Mouse (Mus musculus) heart, postnatal 10 days (tissue): ENCODE data around the gene Med12l. TPM values are rescaled to one million over a fixed set of nuclear protein-coding genes. Genes with fewer than 3 reads are reported as not detected.
A peak's percentile ranks its signal among the peaks of the same experiment; 100 is the strongest.

Experiments
- DNase-seq, 2 experiments: peaks; one replicate each; pipeline ENCODE4 v3.0.0; 2021
- intact Hi-C: fragments of 180-260 bp; cut with DNase I; formaldehyde crosslinking; loops from one replicate; pipeline ENCODE4 v1.15.1; 2025
- total RNA-seq, 2 experiments: library from RNA; stranded (reverse); gene quantifications; 2 replicates each; pipeline ENCODE4 v1.2.3; 2021

Gene Med12l
- total RNA-seq, 2 experiments from 2014 or later, result 9.4 to 10.1 TPM

DNA sequence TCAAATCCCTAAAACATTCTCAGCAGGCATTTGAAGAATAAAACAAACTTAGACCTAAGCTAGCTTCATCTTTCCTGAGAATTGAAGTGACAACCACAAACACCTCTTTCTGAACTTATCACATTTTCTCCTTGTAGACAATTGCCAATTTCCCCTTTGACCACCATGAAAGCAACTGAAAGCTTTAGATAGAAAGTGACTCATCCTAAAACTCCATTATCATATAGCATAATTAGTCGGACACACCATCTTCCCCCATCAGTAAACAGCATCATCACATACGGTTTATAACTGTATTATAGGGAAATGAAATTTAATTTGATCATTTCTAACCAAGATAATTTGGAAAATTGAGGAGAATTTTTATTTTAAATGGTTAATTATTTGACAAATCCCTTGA, 216.7 kb downstream of the Med12l start:
- no peak for DNase-seq
- intact Hi-C loops, result no loop called here

- intact Hi-C loops, result no loop called here
- DNase-seq, result no peak
These were observed 219.8 kb downstream of the Med12l start for GRCm38 (mm10) chr3:59225411-59225810.

- no peak for DNase-seq
- intact Hi-C loops, result no loop called here
These were observed 222.1 kb downstream of the Med12l start for GRCm38 (mm10) chr3:59227696-59228095.

- intact Hi-C loops, result no loop called here
- peak; percentile 58 to 61 for DNase-seq
These were observed 223.3 kb downstream of the Med12l start for GRCm38 (mm10) chr3:59228730-59229551.

DNA sequence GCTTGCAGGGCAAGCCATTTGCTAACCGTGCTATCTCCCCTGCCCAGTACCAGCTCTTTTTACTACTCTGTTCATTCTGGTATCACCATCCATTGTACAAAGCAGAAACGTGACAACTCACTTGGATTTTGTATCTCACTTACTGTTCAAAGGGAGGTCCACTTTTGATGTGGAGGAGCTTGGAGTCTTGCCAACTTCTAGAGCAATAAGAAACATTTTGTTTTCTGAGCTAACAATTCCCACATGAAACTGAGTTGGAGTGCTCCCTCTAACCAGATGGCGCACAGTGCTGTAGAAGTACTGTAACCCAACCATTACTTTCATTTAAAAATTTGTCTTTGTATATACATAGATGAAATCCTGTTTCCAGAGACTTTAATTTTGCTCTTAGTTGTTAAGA, 225.3 kb downstream of the Med12l start:
- intact Hi-C loops, result no loop called here
- DNase-seq, result no peak

DNA sequence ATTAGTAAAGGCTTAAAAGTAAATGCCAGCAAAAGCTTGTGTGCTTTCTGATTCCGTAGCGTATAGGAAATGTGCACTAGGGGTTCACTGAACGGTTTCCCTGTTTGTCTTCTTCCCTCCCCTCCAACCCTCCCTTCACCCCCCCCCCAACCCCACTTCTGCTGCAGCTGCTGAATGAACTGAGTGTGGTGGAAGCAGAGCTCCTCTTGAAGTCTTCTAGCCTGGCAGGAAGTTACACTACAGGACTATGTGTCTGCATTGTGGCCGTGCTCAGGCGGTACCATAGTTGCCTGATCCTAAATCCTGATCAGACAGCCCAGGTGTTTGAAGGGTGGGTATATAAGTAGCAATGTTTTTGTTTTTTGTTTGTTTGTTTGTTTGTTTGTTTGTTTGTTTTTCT, 229.3 kb downstream of the Med12l start:
- intact Hi-C loops, result no loop called here
- no peak for DNase-seq

- peak; percentile 29 to 55 for DNase-seq
- intact Hi-C loops, result no loop called here
These were observed 237.8 kb downstream of the Med12l start for GRCm38 (mm10) chr3:59243384-59243783.

DNA sequence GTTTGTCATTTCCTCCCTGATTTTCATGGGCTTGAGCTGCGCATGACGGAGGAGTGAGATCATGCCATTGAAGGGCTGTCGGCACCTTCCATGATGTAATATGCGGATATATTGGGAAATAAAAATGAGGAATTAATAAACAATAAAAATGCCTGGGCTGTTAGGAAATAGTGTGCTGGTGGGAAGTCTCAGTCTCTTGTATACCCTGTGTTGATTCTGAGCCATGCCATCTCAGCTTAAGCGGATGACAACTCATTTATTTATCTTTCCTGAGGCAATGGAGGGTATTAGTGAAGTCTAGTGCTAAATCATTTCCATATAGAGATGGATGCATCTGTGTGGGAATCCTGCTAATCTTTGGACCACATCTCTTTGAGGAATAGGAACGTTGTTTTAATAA, 242.4 kb downstream of the Med12l start:
- intact Hi-C loops, result no loop called here

GRCm38 (mm10) chr3:59250454-59250853, 244.8 kb downstream of the Med12l start:
- no peak for DNase-seq
- intact Hi-C loops, result no loop called here

More for the DNA sequence above, 242.4 kb downstream of the Med12l start:
- DNase-seq, result no peak

GRCm38 (mm10) chr3:59257740-59258664, 252.4 kb downstream of the Med12l start:
- DNase-seq, result peak in 1 of 2 experiments; percentile 12
- intact Hi-C loops, result no loop called here

DNA sequence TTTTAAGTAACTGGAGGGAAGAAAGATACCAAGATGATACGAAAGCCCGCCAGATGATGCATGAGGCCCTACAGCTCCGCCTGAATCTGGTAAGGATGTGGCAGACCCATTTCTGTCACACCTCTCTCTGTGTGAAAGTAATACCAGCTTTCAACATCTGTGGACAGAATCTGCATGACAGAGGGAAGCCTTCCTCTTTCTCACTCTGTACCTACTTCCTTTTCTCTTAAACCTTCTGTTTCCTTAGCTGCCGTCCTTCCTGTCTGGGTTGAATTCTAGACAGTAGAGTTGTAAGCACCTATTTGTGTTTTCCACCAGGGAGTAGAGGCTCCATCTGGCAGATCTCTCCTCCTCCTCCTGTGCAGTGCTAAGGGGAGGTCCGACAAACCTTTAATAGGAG, 255.1 kb downstream of the Med12l start:
- no peak for DNase-seq
- intact Hi-C loops, result no loop called here

DNA sequence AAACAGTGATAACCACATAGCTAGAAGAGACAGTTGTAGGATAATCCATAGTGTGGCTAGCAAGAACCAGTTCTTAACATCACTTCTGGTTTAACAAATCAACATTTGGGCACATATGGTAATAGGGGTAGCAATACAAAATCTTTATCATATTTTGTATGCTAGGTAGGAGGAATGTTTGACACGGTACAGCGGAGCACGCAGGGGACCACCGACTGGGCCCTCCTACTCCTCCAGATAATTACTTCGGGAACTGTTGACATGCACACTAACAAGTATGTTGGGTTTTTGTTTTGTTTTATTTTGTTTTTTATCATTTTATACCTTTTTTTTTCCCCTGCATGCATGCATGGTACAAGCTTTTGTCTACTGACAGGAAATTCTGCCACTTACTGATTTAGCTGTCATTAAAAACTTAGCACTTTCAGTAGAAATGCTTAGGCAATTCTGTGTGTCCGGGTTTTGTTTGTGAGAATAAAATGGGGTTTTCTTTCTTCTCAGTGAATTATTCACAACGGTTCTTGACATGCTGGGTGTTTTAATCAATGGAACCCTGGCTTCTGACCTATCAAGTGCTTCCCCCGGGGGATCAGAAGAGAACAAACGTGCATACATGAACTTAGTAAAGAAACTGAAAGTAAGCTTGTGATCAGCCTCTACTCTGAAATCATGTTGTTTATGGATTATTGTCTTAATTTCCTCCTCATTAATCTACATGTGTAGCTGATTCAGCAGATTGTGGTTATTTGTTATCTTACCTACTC, 256.3 kb downstream of the Med12l start:
- intact Hi-C loops, result no loop called here
- DNase-seq, result no peak

GRCm38 (mm10) chr3:59262704-59263103, 257.1 kb downstream of the Med12l start, which contains the start of gene P2ry12:
Gene P2ry12 (minus strand): TSS chr3:59262871.
- DNase-seq, result no peak
- intact Hi-C loops, result no loop called here

DNA sequence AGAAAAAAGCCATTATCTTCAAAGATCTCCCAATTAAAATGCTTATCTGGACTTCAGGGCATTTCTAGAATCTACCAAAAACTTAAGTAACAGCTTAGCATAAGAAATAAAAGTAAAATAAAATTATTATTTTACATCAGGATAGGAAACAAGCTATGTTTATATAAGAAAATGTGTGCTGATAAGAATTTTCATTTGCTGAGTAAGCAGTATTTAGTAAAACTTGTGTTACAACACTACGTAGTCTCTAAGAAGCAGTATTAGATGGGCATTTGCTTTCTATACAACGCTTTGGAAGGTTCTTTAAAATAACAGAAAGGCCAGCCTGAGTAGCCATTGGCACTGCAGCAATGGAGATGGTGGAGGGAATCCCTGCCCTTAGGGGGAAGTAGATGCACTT, 257.8 kb downstream of the Med12l start:
- DNase-seq, result no peak
- intact Hi-C loops, result no loop called here

DNA sequence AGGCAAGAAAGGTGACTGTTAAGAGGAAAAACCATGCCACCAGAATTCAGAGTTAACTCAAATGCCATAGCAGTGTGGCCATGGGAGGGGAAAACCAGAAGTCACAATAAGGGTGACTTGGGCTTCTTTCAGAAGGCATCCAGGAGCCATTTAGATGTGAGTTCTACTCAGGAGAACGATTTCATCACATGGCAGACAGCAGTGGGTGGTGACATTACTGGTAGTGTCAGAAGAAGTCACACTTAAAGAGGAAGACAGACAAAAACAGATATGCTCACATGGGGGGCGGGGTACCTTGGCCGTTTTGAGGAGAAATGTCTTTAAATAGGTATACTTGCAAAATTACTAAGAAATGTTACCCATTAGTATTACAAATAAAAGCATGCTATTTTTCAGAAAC, 258.4 kb downstream of the Med12l start:
- intact Hi-C loops, result no loop called here
- no peak for DNase-seq

DNA sequence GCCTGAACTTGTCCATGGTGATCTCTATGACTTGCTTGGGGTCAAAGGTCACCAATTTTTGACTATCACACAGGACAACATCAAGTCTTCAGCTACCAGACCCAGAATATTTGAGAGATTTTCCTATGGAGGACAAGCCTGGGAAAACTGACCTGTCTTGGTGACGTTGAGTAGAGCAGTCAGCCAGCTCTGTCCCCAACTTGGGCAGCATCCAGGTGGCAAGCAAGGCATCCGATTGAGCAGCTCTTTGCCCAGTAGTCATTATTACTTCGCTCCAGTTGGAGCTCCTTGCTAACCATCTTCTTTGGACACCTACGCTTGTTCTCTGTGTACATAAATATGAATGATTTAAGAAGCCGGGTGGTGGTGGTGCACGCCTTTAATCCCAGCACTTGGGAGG, 265.2 kb downstream of the Med12l start:
- no peak for DNase-seq
- intact Hi-C loops, result no loop called here

- intact Hi-C loops, result no loop called here
These were observed 272.1 kb downstream of the Med12l start for GRCm38 (mm10) chr3:59277502-59278253.

DNA sequence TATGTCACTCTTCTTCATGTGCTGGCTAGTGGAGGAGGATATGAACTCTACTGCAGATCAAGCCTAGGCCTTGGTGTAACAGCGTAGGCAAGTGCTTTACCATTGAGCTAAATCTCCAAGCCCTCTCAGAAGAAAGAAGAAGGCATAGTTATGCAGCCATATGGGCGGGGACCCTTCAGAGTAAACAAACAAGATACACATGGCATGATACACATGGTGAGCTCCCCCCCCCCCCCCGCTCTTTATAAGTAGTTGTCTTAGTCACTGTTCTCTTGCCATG, 272.6 kb downstream of the Med12l start:
- DNase-seq, result no peak
- intact Hi-C loops, result no loop called here

More at GRCm38 (mm10) chr3:59277502-59278253, 272.1 kb downstream of the Med12l start:
- DNase-seq, result no peak

- intact Hi-C loops, result no loop called here
- DNase-seq, result no peak
These were observed 273.0 kb downstream of the Med12l start for GRCm38 (mm10) chr3:59278620-59279019.

DNA sequence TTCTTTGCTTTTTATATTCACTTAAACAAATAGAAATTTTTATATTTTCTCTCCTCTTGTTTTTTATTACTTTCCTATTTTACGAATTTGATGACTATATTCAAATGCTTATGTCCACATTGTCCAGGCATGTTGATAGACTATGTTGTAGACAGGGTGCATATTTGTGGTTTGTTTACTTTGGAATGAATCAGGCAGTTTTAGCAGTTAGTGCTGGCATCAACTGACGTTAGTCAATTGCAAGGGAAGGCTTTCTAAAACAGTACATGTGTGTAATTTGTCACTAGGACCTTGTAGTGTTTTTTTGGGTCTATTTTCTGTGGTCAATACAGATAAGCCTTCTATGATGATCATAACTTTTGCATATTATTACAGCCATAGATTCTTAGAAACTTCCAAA, 284.9 kb downstream of the Med12l start:
- intact Hi-C loops, result no loop called here
- no peak for DNase-seq
